Mouse (Mus musculus): ENCODE measurements around the gene Parp9.
"Not testable (repeated sequence)": the region's sequence is repeated elsewhere in the genome, so short reads cannot be mapped to it uniquely, and the experiment has no call there.

Gene Parp9

DNA sequence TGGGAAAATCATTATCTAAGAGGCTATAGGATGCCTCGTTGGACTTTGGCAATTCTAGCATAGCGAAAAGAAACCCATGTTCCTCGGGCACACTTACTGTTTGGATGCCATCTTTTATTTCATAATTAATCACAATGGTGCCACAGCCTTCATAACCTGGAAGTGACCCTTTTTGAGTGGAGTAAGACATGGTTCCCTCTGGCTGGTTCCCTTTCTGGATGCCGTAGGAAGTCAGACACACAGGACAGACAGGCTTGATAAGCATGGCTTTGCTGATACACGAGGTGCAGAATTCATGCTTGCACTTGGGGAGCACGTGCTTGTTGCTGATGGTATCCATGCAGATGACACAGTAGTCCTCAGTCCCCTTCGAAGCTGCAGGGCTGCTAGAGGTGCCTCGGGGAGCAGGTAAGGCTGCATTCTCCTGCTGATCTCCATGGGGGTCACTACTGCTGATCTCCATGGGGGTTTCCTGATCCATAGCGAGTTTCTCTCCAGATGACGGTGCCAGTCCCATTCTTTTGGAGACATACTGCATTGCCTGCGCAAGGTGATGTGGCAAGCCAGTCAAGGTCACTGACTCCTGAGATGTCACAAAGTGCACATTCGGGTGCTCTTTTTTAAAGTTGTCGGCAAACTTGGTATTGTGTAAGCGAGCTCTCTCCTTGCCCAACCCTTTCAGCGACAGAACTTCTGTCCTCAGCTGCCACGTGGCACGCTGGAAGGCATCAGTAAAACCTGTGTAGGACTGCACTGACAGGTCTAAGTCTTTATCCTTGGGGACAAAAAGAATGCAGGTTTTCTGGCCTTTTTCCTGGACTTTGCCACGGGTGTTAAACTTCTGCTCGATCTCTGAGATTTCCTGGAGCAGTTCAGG is 5.9 kb upstream of the Parp9 start:
- DNase-seq, result no peak

DNA sequence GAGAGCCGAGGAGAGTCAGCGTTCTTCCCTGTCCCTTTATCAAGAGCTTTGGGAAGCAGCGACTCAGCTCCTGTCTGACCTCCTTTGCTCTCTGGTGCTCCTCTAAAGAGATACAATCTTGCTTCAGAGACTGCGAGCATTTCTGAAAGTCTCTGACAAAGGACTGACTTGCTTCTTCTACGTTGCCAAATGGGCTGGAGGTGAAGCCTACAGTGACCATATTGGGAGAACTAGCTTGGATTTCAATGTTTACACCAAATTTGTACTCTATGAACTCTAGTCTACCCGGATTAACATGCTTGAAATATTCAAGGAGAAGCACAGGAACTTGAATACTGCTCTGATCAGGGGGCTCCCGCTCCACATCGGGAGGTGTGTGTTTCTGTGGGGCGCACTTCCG is 5.1 kb upstream of the Parp9 start:
- no peak for DNase-seq

DNA sequence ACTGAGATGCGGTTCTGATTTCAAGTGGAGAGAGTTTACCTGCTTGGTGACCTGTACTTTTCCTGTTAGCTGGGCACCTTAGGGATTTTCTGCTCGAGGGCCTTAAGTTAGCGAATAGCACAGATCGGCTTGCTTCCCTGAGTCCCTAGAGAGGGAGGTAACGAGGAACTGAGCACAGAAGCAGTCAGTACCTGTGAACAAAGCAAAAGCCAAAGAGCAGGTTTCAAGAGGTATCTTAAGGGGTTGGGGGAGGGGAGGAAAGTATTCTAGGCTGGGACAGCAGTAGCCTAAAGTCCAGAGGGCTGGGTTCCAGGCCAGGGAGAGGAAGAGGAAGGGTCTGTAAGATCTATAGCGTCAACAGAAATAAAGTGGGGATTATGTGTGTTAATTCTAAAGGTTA is 991 bp downstream of the Parp9 start:
- DNase-seq, result peak; percentile 9 to 29

DNA sequence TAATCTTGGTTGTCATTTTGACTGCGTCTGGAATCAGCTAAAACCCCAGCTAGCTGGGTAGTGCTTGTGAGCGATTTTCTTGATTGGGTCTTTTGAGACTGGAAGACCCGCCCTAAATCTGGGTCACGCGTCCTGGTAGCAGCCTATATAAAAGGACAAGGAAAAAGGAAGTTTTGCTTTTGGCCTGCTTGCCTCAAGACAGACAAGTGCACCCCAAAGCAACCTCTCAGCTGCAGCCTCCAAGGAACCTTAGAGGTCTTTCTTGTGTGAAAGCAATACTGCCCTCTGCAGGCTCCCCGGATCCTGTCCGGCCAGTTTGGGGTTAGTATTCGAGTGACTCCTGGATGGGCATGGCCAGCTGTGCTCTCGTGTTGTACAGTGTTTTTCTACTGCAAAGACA is 1.4 kb downstream of the Parp9 start:
- DNase-seq, result peak; percentile 82 to 84

DNA sequence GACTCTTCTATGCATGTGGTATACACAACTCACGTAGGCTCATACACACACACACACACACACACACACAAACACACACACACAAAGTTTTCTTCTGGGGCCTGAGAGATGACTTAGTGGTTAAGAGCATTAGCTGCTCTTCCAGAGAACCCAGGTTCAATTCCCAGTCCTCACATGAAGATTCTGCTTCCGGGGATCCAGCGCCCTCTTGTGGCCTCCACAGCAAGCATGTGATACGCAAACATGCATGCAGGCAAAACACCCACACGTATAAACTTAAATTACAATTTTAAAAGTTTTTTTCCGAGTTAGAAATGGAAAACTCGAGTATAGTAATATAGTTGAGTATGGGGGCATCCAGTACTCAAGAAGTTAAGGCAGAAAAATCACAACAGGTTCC is 3.1 kb downstream of the Parp9 start:
- DNase-seq, result peak; percentile 35 to 38

DNA sequence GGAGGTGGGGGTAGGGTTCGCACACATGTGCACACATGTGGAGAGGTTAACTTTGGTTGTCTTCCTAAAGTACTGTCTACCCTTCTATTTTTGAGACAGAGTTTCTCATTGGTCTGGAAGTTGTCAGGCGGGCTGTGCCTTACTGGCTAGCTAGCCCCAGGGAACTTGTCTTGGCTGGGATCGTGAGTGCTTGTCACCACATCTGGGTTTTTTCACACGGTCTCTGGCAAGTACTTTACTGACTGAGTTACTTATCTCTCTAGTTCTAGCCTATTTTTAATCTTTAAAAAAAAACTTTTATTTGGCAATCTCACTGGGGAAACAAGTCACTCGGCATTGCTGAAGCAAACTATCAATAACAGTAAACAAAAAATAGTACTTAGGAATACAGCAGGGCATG is 11.0 kb downstream of the Parp9 start:
- peak in 1 of 2 experiments; percentile 7 for DNase-seq

DNA sequence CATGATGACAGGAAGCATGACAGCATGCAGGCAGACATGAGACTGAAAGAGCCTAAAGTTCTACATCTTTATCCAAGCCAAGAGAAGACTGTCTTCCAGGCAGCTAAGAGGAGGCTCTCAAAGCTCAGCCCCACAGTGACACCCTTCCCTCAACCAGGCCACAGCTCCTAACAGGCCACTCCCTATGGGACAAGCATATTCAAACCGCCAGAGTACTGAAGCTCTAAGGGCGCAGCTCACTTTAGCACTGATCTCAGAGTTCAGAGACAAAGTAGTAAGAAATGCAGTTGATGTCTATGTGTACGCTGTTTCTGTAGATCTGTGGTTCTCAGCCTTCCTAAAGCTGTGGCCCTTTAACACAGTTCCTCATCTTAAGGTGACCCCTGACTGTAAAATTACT is 12.9 kb downstream of the Parp9 start:
- DNase-seq, result no peak

DNA sequence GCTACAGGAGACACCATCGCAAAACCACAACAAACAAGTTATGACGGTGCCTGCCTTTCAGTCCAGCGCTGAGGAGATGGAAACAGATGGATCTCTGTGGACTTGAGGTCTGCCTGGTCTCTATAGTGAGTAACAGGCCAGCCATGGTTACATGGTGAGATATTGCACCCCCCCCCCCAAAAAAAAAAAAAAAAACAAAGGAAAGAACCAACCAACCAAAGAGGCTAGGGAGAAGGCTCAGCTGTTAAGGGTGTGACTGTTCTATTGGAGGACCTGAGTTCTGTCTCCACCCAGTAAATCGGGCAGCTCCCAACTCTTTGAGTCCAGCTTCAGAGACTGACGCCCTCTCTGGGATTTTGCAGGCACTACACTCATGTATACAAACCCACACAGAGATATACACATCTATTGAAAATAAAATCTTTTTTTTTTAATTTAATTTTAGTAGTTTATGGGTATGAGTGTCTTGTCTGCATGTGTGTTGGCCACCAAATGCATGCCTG is 14.4 kb downstream of the Parp9 start:
- DNase-seq, result no peak

DNA sequence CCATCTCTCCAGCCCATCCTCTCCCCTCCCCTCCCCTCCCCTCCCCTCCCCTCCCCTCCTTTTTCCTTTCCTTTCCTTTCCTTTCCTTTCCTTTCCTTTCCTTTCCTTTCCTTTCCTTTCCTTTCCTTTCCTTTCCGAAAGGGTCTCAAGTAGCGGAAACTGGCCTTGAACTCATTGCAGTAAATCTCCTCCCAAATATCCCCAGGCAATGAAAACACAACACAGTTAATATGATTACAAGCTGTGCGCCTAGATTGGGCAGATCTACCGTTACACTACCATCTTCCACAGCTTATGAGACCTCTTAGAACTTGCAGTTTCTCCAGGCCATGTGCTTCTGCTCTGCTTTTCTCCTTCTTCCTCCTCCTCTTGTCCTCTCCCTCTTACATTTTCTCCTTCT is 27.7 kb downstream of the Parp9 start:
- not testable (repeated sequence) for DNase-seq

DNA sequence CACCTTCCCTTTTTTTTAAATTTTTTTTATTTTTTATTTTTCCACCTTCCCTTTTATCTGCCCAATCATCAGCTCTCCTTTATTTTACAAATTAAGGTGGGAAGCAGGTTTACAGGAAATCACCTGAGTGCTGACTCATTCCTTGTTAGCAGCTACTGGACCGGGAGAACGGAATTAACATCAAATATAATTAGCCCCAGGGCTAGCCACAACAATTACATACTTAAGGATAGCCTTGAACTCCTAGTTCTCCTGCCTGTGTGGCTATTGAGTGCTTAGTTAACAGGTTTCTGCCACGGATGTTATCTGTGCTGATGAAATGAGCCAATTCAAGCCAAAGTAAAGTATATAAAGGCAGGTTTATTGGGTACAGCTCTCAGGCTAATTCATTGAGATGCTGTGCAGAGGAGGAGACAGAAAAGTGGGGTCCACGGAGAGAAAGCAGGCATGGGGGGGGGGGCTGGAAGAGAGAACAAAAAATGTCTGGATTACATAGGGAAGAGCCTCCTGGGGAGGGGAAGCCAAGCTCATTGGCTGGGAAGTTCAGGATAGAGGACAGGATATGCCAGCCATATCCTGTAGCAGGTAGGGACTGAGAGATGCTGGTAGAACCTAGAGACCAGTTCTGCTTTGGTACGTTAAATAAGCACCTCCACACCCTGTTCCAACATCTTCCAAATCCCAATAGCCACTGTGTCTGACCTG is 28.3 kb downstream of the Parp9 start:
- no peak for DNase-seq

DNA sequence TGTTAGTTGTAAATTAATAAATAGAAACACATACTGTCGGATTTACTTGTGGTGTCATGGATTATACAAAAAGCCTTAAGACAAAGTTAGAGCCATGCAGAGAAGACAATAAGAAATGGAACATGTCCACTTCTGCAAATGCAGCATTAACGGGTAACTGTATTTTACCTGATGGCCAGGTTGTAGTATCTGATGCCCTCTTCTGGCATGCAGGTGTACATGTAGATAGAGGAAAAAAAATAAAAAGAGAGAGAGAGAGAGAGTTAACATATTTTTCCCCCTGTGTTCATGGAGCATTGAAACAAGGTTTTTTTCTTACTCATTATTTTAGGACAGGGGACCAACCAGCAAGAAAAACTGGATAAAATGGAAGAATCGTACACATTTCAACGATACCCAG is 29.0 kb downstream of the Parp9 start:
- no peak for DNase-seq

DNA sequence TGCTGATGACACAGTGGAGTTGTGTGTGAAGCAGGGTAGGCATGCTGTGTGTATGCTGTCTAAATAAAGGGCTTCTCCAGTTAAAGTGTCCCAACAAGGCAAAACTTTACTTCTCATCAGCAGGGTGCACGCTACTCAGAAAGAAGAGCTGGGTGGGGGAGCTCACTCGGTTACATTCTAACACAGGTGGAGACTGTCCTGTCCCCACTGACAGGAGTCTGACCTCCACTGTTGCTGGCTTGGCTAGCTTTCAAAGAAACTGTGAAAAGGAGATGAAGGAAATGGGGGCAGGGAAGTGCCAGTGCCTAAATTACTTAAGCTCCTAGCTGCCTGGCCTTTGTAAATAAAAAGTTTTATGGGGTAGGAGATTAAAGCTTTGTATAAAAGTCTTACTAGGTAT is 29.9 kb downstream of the Parp9 start:
- no peak for DNase-seq

DNA sequence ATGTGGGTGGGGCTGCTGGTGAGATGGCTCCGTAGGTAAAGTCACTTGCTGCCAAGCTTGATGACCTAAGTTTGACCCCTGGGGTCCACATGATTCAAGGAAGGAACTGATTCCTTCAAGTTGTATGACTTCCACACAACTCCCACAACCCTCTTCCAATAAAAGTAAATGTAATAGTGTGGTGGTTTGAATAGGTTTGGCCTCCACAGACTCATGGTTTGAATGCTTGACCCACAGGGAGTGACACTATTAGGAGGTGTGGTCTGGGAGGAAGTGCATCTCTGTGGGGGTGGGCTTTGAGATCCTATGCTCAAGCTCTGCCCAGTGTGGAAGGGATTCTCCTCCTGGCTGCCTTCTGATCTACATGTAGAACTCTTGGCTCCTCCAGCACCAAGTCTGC is 35.8 kb downstream of the Parp9 start:
- no peak for DNase-seq

DNA sequence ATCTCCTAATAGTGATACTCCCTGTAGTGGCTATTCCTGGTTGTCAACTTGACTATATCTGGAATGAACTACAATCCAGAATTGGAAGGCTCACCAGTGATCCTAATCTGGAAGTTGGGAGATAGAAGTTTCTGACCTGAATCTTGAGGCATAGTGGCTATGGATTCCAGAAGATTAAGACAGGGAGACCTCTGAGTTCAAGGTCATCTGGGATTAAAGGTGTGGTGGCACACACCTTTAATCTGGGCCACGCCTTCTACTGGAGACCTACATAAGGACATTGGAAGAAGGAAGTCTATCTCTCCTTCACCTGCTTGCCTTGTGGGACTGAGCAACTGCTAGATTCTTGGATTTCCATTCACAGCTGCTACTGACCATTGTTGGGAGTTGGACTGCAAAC is 40.2 kb downstream of the Parp9 start, which contains the start of gene Kpna1:
Kpna1 (plus strand) TSS at position 301 of the 400 bp plus-strand sequence.
- DNase-seq, result not testable (repeated sequence)

DNA sequence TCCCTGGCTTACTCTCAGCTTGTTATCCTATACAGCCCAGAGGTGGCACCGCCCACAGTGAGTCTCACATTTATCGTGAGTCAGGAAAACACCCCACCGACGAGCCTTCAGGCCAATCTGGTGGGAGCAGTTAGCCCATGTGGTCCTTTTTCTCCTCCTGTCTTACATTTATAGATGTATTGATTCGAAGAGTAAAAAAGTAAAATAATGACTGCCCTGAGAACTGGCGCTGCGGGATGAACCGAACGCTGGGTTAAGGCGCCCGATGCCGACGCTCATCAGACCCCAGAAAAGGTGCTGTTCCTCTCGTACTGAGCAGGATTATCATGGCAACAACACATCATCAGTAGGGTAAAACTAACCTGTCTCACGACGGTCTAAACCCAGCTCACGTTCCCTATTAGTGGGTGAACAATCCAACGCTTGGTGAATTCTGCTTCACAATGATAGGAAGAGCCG is 43.1 kb downstream of the Parp9 start:
- peak; percentile 99 to 100 for DNase-seq

DNA sequence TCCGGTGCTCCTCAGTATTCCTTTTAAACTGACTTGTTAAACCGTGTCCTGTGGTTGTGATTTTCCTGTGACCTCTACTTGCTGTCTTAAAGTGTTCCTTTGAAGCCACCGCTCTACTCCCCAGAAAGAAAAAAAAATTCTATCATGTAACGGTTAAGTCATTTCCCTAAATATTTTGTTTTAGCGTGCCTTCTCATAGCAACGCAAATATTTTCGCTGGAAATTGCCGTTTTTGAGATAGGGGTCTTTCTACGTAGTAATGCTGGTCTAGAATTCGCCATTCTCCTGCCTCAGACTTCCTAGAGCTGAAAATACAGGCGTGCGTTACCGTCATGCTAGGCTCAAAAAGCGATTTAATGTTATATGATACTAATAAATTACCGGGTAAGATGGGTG is 44.2 kb downstream of the Parp9 start:
- peak in 1 of 2 experiments; percentile 30 for DNase-seq

DNA sequence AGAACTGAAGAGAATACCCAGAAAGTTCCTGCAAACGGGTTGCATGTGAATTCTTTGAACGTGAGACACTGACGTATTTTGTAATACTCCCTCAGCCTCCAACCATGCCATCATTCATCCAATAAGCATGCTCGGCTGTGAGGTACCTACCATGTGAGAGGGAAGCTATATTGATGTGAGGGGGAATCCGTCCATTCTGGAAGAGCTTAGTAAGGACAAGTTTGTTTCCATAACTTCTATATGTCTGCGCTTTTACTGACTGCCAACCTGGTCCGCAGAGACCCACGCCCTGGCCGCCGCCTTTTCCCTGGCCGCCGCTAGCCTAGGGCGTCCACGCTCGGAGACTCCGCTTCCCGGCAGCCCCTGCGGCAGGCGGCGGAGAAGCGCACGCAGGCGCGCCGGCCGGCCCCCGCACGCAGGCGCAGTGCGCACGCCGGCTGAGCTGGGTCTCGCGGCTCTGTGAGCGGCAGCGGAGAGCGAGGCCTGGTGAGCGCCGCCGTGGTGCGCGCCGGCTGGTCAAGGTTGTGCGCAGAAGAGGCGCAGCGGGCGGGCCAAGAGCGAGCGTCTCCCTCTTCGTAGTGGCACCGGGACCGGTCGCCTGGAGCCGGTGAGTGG is 44.7 kb downstream of the Parp9 start:
- DNase-seq, result peak; percentile 93 to 96

DNA sequence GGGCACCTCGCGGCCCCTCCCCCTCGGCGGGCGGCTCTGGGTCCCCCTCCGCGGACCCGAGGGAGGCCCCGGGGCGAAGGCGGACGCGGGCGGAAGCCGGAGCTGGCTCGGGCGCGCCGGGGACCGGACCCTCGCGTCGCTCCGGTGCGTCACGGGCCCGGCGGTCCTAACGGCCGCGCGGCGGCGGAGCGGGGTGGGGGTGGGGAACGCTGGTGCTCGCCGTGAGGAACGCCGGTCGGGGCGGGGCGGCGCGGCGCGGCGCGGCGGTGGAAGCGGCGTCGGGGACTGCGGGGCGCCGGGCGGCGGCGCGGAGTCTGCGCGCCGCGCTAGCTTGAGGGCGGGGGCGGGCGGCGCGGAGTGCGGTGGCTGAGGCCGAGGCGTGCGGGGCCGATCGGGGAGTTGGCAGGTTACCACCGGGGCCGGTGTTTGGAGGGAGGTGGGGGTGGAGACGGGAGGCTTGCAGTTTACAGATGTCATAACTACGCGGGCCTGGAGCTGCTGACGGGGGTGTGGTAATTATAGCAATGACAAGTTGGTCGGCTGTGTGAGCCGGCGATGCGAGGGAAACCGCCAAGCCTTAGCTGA is 45.3 kb downstream of the Parp9 start:
- DNase-seq, result peak; percentile 84 to 86

DNA sequence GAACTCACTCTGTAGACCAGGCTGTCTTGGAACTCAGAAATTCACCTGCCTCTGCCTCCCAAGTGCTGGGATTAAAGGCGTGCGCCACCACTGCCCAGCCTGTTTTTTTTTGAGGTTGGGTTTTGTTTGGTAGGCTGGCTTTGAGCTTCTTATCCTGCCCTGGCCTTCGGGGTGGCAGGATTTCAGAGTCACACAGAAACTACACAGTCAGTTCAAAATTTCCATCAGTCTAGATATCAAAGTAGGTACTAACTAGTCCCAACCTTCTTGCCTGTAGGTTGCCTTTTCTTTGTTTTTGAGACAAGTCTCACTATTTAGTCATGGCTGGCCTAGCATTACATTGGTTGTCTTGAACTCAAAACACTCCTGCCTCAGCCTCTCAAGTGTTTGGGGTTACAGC is 46.2 kb downstream of the Parp9 start:
- DNase-seq, result no peak

DNA sequence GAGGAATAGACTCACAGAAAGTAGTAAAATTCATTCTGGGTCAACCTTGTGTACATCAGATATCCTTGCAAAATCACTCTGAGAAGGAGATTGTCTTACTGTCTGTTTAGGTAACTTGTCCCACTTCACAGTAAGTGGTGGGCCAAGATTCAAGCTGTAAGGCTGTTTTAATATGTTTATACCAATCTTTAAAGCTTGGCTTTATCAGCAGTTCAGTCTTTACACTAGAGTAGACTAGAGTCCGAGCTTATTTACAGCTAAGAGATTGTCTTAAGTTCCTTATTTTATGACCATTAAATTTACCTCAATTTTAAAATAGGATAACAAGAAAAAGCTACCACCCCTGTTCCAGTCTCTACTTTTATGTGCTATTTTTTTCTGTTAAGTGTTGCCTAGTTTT is 49.7 kb downstream of the Parp9 start:
- DNase-seq, result no peak

DNA sequence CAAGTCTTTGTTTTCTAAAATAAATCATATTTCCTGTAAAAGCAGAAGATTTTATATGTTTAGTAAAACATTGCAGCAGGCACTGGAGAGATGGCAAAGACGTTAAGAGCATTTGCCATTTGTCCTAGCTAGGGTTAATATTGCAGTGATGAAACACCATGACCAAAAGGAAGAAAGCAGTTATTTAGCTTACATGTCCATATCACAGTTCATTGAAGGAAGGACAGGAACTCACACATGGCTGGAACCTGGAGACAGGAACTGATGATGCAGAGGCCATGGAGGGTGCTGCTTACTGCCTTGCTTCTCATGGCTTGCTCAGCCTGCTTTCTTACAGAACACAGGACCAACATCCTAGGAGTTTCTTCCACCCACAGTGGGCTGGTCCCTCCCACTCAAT is 54.1 kb downstream of the Parp9 start:
- no peak for DNase-seq

DNA sequence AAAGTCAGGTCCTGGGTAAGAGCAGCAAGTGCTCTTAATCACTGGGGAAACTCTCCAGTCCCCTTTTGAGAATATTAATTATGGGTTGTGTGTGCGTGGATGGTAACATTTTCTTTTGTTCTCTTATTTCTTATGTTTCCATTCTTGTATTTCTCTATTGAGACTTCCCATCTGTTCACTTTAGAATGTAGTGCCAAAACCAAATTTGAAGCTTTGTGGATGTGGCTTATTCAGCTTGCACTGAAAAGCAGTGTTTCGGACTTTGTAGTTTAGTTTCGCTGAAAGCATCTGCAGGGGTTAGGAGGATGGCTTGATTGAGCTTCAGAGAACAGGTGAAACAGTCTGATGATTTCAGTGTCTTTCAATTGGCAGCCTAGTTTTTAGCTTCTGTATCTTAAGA is 55.0 kb downstream of the Parp9 start:
- DNase-seq, result no peak

DNA sequence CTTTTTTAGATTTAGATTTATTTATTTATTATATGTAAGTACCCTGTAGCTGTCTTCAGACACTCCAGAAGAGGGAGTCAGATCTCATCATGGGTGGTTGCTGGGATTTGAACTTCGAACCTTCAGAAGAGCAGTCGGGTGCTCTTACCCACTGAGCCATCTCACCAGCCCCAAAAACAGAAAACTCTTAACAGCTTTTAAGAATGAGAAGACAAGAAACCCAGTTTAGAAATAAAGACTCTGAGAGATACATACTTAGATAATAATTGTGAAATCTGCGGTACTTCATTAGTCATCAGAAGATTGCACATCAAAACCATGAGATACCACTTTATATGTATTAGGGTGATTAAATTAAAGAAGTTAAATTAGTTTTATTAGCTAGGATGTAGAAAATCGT is 60.6 kb downstream of the Parp9 start:
- DNase-seq, result not testable (repeated sequence)
